Mouse (Mus musculus) lung, embryonic 14.5 days (tissue): ENCODE results near the gene Parvg. TPM values are rescaled to one million over a fixed set of nuclear protein-coding genes. Genes with fewer than 3 reads are reported as not detected.
A peak's percentile ranks its signal among the peaks of the same experiment; 100 is the strongest.

Source experiments
- ATAC-seq: fragments of 200-750 bp; cut with Nextera tagmentation; 2 replicates; pipeline ENCODE4 v1.8.0; 2017; ENCODE audit warnings: mild to moderate bottlenecking, moderate TSS enrichment, moderate library complexity; ENCODE audit not compliant: insufficient read depth
- DNase-seq: peaks from one replicate; pipeline ENCODE4 v3.0.0-alpha.2; 2015
- H3K27ac ChIP-seq: fragments of 300-500 bp; sonication (generic); 2 replicates; pipeline ENCODE4 v1.5.1; 2014; ENCODE audit warnings: low read depth, mild to moderate bottlenecking, moderate library complexity
- H3K27me3 ChIP-seq: fragments of 300-500 bp; sonication (generic); 2 replicates; pipeline ENCODE4 v1.6.1; 2014; ENCODE audit warnings: low read length, control low read depth; ENCODE audit not compliant: insufficient read depth
- H3K36me3 ChIP-seq: fragments of 300-500 bp; sonication (generic); 2 replicates; pipeline ENCODE4 v1.6.1; 2014; ENCODE audit warnings: control low read depth; ENCODE audit not compliant: insufficient read depth
- H3K4me1 ChIP-seq: fragments of 300-500 bp; sonication (generic); 2 replicates; pipeline ENCODE4 v1.6.1; 2014; ENCODE audit warnings: antibody characterized with exemption, control low read depth; ENCODE audit not compliant: insufficient read depth
- H3K4me2 ChIP-seq: fragments of 300-500 bp; sonication (generic); 2 replicates; pipeline ENCODE4 v1.6.1; 2014; ENCODE audit warnings: mild to moderate bottlenecking
- H3K4me3 ChIP-seq: fragments of 300-500 bp; sonication (generic); 2 replicates; pipeline ENCODE4 v1.5.1; 2014; ENCODE audit warnings: low read depth, low read length
- H3K9ac ChIP-seq: fragments of 300-500 bp; sonication (generic); 2 replicates; pipeline ENCODE4 v1.6.1; 2014
- H3K9me3 ChIP-seq: fragments of 300-500 bp; sonication (generic); 2 replicates; pipeline ENCODE4 v1.6.1; 2016; ENCODE audit warnings: low read depth, low read length, control low read depth
- CTCF ChIP-seq: IDR thresholded peaks from 2 replicates; pipeline ENCODE4 v1.5.1; 2016; ENCODE audit warnings: antibody characterized with exemption, low read depth
- WGBS: fragments of 180-500 bp; shearing (Covaris S2); extraction: QIAGEN DNeasy Blood & Tissue Kit; methylation state at CpG from one replicate; pipeline ENCODE4 v1.1.7; 2014; 5-methylcytosine and 5-hydroxymethylcytosine counted together
- polyA plus RNA-seq: library from polyadenylated mRNA; unstranded; fragments of >200 nt; fragmentation: Nextera tagmentation; extraction: Ambion mirVana; gene quantifications from 2 replicates; pipeline ENCODE4 v1.2.1, GENCODE M21; 2014

Gene Parvg
- polyA plus RNA-seq, 1 experiment from 2014 or later = 1.7 TPM

- ATAC-seq = peak; percentile 87
- no peaks in the 10 kb centered on the region for H3K27me3 ChIP-seq
- H3K4me3 ChIP-seq = no peak overlapping the region
- H3K36me3 ChIP-seq = no peaks in the 10 kb centered on the region
- no peak overlapping the region for H3K9ac ChIP-seq
- peak overlapping the region; percentile 54; the same call in 1 of the 2 replicates for H3K27ac ChIP-seq
- H3K4me2 ChIP-seq = no peak overlapping the region
- WGBS = 29% methylated on average over 15 of the region's 15 CpGs
- peaks cover 23% of the 10 kb centered on the region for H3K4me1 ChIP-seq
- peak; percentile 88 for DNase-seq
- H3K9me3 ChIP-seq = no peaks in the 10 kb centered on the region
- no peak for TF ChIP-seq CTCF
Observed at GRCm38 (mm10) chr15:84315276-84316046, 8.4 kb upstream of the Parvg start.

DNA sequence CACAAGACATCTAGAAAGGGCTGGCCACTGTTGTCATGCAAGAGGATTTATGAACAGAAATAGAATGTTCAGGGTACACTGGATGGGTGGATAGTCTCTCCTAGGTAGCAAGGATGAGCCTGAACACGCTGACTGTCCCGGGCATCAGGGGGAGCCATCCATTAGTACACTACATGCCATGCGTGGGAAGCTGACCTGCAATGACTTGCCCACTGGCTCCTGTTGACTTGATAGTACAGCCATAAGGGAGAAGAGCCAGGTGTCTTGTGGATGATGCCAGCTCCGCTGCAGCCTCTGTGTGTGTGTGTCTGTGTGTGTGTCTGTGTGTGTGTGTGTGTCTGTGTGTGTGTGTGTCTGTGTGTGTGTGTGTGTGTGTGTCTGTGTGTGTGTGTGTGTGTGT, 4.4 kb upstream of the Parvg start:
- WGBS = 84% methylated on average over 4 of the region's 4 CpGs
- TF ChIP-seq CTCF = no peak

DNA sequence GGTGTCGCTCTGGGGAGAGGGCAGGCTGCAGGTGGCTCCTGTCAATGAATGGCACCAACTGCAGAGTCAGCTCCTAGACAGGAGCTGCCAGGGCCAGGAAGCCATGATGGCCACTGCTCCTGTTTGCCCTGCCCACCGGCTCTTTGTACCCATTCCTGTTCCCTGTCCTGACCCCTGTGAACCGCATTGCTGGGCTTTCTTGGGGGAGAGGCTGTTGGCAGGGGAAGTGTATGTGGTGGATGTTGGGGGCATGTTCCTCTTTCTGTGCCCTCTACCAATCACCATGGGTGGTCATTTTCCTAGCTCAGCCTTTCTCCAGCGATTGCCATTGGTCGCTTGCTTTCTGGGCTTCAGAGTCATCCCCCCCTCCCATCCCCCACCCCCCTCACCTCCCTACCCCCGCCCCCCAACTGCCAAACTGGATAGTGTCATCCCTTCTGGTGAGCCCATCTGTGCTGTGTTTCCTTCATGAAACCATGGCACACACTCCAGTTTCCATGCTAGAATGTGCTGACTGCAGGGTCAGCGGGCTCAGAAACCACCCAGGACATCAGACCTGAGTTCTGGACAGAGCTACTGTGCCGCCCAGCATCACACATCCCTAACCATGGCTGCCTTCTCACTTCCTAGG, 2.2 kb upstream of the Parvg start:
- TF ChIP-seq CTCF = no peak
- DNase-seq = no peak
- 60% methylated on average over 8 of the region's 8 CpGs for WGBS

More for the DNA sequence above, 4.4 kb upstream of the Parvg start:
- H3K4me3 ChIP-seq = no peak overlapping the region
- no peak for ATAC-seq
- H3K27ac ChIP-seq = no peak overlapping the region
- H3K4me1 ChIP-seq = peaks cover 11% of the 10 kb centered on the region
- H3K27me3 ChIP-seq = no peaks in the 10 kb centered on the region
- DNase-seq = no peak
- H3K4me2 ChIP-seq = no peak overlapping the region
- no peak overlapping the region for H3K9ac ChIP-seq
- no peaks in the 10 kb centered on the region for H3K9me3 ChIP-seq
- H3K36me3 ChIP-seq = no peaks in the 10 kb centered on the region

DNA sequence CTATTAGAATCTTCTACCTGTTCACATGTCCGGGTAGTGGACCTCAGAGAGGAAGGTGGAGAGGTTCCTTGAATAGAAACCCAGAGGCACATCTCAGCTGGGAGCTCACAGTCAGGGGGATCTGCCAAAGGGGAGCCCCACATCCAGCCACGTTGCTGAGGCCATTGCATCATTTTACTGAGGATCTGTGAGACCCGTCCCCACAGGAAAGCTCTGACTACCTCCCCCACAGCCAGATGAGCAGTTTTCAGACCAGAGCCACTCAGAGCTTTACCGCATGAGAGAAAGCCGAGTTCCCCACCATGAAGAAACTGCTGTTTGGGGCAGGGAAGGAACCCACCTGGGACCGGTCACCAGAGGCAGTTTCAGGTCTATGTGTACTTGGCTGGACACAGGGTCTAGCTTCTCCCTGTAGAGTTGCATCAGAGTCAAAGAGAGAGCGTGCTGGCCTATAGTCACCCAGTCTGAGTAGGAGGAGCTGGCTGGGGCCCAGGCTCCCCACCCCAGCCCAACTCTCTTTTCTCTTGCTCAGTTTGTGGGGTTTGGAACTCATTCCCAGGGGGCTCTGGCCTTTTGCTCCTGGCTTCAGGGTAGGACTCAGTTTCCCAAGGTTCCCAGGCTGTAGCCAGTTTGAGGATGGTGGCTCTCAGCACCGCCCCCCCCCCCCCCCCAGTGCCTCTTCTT, 1.2 kb downstream of the Parvg start:
- Histone ChIP-seq H3K9me3 (no peaks in the 10 kb centered on the region), H3K27me3 (no peaks in the 10 kb centered on the region), H3K4me1 (no peaks in the 10 kb centered on the region), H3K4me3 (no peak overlapping the region), H3K36me3 (no peaks in the 10 kb centered on the region), H3K27ac (no peak overlapping the region), H3K9ac (no peak overlapping the region), H3K4me2 (no peak overlapping the region)
- 62% methylated on average over 7 of the region's 8 CpGs for WGBS
- DNase-seq (no peak), ATAC-seq (no peak)
- no peak for TF ChIP-seq CTCF

More for the DNA sequence above, 2.2 kb upstream of the Parvg start:
- Histone ChIP-seq H3K36me3 (no peaks in the 10 kb centered on the region), H3K9ac (no peak overlapping the region), H3K4me1 (no peaks in the 10 kb centered on the region), H3K27me3 (no peaks in the 10 kb centered on the region), H3K4me2 (no peak overlapping the region), H3K9me3 (no peaks in the 10 kb centered on the region), H3K27ac (no peak overlapping the region), H3K4me3 (no peak overlapping the region)
- ATAC-seq = no peak

GRCm38 (mm10) chr15:84325736-84326135, 1.9 kb downstream of the Parvg start:
- DNase-seq (no peak), ATAC-seq (0 out of 2 replicates have a peak, but pooled peaks have one; percentile 28)
- no peaks in the 10 kb centered on the region for H3K4me1 ChIP-seq
- no peak overlapping the region for H3K4me2 ChIP-seq
- H3K9me3 ChIP-seq = no peaks in the 10 kb centered on the region
- no peak overlapping the region for H3K4me3 ChIP-seq
- H3K36me3 ChIP-seq = no peaks in the 10 kb centered on the region
- H3K9ac ChIP-seq = no peak overlapping the region
- WGBS = 51% methylated on average over 12 of the region's 12 CpGs
- no peak for TF ChIP-seq CTCF
- H3K27me3 ChIP-seq = no peaks in the 10 kb centered on the region
- H3K27ac ChIP-seq = no peak overlapping the region

DNA sequence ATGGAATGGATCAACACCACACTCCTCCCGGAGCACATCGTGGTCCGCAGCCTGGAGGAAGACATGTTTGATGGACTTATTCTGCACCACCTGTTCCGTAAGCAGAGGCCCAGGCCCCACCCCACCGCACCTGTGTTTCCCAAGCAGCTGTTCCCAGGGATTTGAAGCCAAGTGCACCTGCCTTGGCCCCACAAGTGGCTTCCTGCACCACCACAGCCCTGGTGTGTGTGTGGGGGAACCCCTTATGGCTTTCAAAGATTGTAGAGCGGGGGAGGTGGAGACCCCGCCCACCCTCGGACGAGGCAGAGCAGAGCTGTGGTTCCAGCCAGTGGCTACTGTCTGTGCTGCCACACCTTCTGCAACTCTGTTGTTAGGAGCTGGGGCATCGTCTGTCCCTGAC, 5.0 kb downstream of the Parvg start:
- no peak overlapping the region for H3K27ac ChIP-seq
- H3K9ac ChIP-seq = no peak overlapping the region
- H3K4me1 ChIP-seq = no peaks in the 10 kb centered on the region
- 65% methylated on average over 10 of the region's 10 CpGs for WGBS
- H3K9me3 ChIP-seq = no peaks in the 10 kb centered on the region
- H3K27me3 ChIP-seq = no peaks in the 10 kb centered on the region
- no peak for TF ChIP-seq CTCF
- H3K36me3 ChIP-seq = no peaks in the 10 kb centered on the region
- no peak overlapping the region for H3K4me3 ChIP-seq
- no peak for ATAC-seq
- H3K4me2 ChIP-seq = no peak overlapping the region
- DNase-seq = no peak

- Histone ChIP-seq H3K27ac (no peak overlapping the region), H3K27me3 (no peaks in the 10 kb centered on the region), H3K9ac (no peak overlapping the region), H3K4me3 (no peak overlapping the region), H3K4me2 (no peak overlapping the region), H3K36me3 (no peaks in the 10 kb centered on the region), H3K9me3 (no peaks in the 10 kb centered on the region), H3K4me1 (no peaks in the 10 kb centered on the region)
- DNase-seq (no peak), ATAC-seq (no peak)
- 82% methylated on average over 8 of the region's 8 CpGs for WGBS
- TF ChIP-seq CTCF = no peak
Observed at GRCm38 (mm10) chr15:84329940-84330339, 6.1 kb downstream of the Parvg start.
